Mouse (Mus musculus) liver, embryonic 16.5 days (tissue): ENCODE data around the gene Bin2. TPM values are rescaled to one million over a fixed set of nuclear protein-coding genes. Genes with fewer than 3 reads are reported as not detected.
A peak's percentile ranks its signal among the peaks of the same experiment; 100 is the strongest.

Experiments
- ATAC-seq: fragments of 200-750 bp; cut with Nextera tagmentation; 2 replicates; pipeline ENCODE4 v1.8.0; 2017; ENCODE audit warnings: low read depth, mild to moderate bottlenecking, moderate number of reproducible peaks, moderate library complexity
- H3K27ac ChIP-seq: fragments of 300-500 bp; sonication (generic); 2 replicates; pipeline ENCODE4 v1.5.1; 2014; ENCODE audit warnings: mild to moderate bottlenecking, low read length
- H3K27me3 ChIP-seq: fragments of 300-500 bp; sonication (generic); 2 replicates; pipeline ENCODE4 v1.6.1; 2014; ENCODE audit warnings: low read depth, low read length, mixed read lengths; ENCODE audit not compliant: control insufficient read depth, insufficient read depth
- H3K36me3 ChIP-seq: fragments of 300-500 bp; sonication (generic); 2 replicates; pipeline ENCODE4 v1.6.1; 2014; ENCODE audit warnings: mild to moderate bottlenecking; ENCODE audit not compliant: control insufficient read depth, insufficient read depth
- H3K4me1 ChIP-seq: fragments of 300-500 bp; sonication (generic); 2 replicates; pipeline ENCODE4 v1.6.1; 2014; ENCODE audit warnings: low read depth, low read length, mixed read lengths; ENCODE audit not compliant: control insufficient read depth
- H3K4me2 ChIP-seq: fragments of 300-500 bp; sonication (generic); 2 replicates; pipeline ENCODE4 v1.6.1; 2014; ENCODE audit warnings: low read depth, low read length, mixed read lengths
- H3K4me3 ChIP-seq: fragments of 300-500 bp; sonication (generic); 2 replicates; pipeline ENCODE4 v1.5.1; 2014; ENCODE audit warnings: low read depth, mild to moderate bottlenecking, low read length
- H3K9ac ChIP-seq: fragments of 300-500 bp; sonication (generic); 2 replicates; pipeline ENCODE4 v1.6.1; 2014; ENCODE audit warnings: low read depth, low read length
- H3K9me3 ChIP-seq: fragments of 300-500 bp; sonication (generic); replicated peaks from 2 replicates; pipeline ENCODE4 v1.6.1; 2016; ENCODE audit warnings: low read length; ENCODE audit not compliant: control insufficient read depth
- WGBS: fragments of 180-500 bp; shearing (Covaris S2); extraction: QIAGEN DNeasy Blood & Tissue Kit; methylation state at CpG from one replicate; pipeline ENCODE4 v1.1.7; 2014; ENCODE audit not compliant: insufficient replicate concordance; 5-methylcytosine and 5-hydroxymethylcytosine counted together
- polyA plus RNA-seq: library from polyadenylated mRNA; unstranded; fragments of >200 nt; fragmentation: Nextera tagmentation; extraction: Ambion mirVana; gene quantifications from 2 replicates; pipeline ENCODE4 v1.2.1, GENCODE M21; 2015

Gene Bin2
- polyA plus RNA-seq, 1 experiment from 2014 or later, result 20.6 TPM

GRCm38 (mm10) chr15:100703913-100704312 is 34.6 kb upstream of the Bin2 start:
- WGBS, result 30% methylated on average over 17 of the region's 17 CpGs
- Histone ChIP-seq H3K27me3 (peaks cover 5% of the 10 kb centered on the region; the same call in 1 of the 2 replicates), H3K4me3 (no peak overlapping the region), H3K4me1 (peaks cover 21% of the 10 kb centered on the region), H3K4me2 (no peak overlapping the region), H3K36me3 (no peaks in the 10 kb centered on the region), H3K27ac (no peak overlapping the region), H3K9me3 (no peaks in the 10 kb centered on the region), H3K9ac (no peak overlapping the region)
- ATAC-seq, result no peak

DNA sequence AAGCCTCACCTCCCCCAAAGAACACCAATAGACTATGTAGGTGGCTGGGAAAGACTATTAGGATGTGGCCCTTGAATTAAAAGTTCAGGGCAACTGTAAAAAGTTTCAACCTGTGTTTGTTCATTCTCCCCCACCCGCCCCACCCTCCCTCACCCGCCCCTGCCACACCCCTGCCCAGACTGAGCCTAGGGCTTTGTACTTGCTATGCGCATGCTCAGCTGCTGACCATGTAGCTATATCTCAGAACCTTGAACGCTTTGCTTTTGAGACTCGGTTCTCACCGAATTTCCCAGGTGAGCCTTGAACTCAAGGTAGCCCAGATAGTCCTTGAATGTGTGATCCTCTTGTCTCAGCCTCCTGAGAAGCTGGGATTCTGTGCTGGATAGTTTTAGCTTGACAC is 32.5 kb upstream of the Bin2 start:
- ATAC-seq, result no peak
- Histone ChIP-seq H3K4me1 (peaks cover 21% of the 10 kb centered on the region), H3K4me2 (peak overlapping the region; percentile 11; the same call in 1 of the 2 replicates), H3K27me3 (peaks cover 5% of the 10 kb centered on the region; the same call in 1 of the 2 replicates), H3K9me3 (no peaks in the 10 kb centered on the region), H3K9ac (no peak overlapping the region), H3K36me3 (no peaks in the 10 kb centered on the region), H3K27ac (no peak overlapping the region), H3K4me3 (no peak overlapping the region)
- 23% methylated on average over 6 of the region's 6 CpGs for WGBS

DNA sequence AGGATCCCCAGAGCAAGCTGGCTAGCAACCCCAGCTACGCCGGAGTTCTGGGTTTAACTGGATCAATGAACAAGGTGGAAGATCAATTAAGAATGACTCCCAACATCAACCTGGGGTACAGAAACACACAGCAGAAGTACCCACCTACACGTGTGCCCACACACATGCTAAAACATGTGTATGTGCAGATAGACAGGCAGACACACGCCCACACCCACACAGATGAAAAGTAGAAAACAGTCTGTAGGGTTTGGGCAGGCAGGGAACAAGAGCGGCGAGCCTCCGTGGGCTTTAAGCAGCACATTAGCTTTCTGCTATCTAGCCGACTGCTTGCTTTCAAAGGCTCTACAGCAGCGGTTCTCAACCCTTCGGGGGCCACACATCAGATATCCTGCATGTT is 31.8 kb upstream of the Bin2 start:
- Histone ChIP-seq H3K27me3 (peaks cover 5% of the 10 kb centered on the region; the same call in 1 of the 2 replicates), H3K4me2 (no peak overlapping the region), H3K27ac (no peak overlapping the region), H3K9me3 (no peaks in the 10 kb centered on the region), H3K4me1 (peaks cover 21% of the 10 kb centered on the region), H3K4me3 (no peak overlapping the region), H3K9ac (no peak overlapping the region), H3K36me3 (no peaks in the 10 kb centered on the region)
- no peak for ATAC-seq
- 18% methylated on average over 10 of the region's 10 CpGs for WGBS

DNA sequence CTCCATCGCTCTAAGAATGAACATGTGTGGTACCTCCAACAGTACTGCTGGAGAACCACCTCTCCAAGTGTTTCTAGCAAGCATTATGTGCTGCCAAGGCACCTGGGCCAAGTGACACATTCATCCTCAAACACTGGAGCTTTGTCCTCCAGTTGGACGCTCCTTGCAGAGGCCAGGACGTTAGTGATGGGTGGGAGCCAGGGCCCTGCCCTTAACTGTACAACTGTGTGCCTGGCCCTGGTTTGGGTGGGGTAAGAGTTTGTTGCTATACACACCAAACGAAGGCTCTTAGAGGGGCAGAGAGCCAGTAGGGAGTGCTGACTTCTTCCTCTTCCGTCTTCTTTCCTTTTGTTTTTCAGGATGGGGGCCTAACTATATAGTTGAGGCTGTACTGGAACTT is 31.1 kb upstream of the Bin2 start:
- no peak overlapping the region for H3K4me3 ChIP-seq
- H3K27ac ChIP-seq, result no peak overlapping the region
- H3K9ac ChIP-seq, result no peak overlapping the region
- H3K27me3 ChIP-seq, result peaks cover 5% of the 10 kb centered on the region; the same call in 1 of the 2 replicates
- peaks cover 21% of the 10 kb centered on the region for H3K4me1 ChIP-seq
- H3K36me3 ChIP-seq, result no peaks in the 10 kb centered on the region
- no peak overlapping the region for H3K4me2 ChIP-seq
- ATAC-seq, result no peak
- no peaks in the 10 kb centered on the region for H3K9me3 ChIP-seq
- 37% methylated on average over 5 of the region's 5 CpGs for WGBS

GRCm38 (mm10) chr15:100699386-100699785 is 30.0 kb upstream of the Bin2 start:
- no peaks in the 10 kb centered on the region for H3K36me3 ChIP-seq
- H3K4me3 ChIP-seq, result no peak overlapping the region
- peaks cover 5% of the 10 kb centered on the region; the same call in 1 of the 2 replicates for H3K27me3 ChIP-seq
- 35% methylated on average over 6 of the region's 6 CpGs for WGBS
- no peak overlapping the region for H3K4me2 ChIP-seq
- ATAC-seq, result peak; percentile 33; the same call in 1 of the 2 replicates
- H3K9me3 ChIP-seq, result no peaks in the 10 kb centered on the region
- H3K4me1 ChIP-seq, result peaks cover 21% of the 10 kb centered on the region
- H3K9ac ChIP-seq, result no peak overlapping the region
- H3K27ac ChIP-seq, result no peak overlapping the region

DNA sequence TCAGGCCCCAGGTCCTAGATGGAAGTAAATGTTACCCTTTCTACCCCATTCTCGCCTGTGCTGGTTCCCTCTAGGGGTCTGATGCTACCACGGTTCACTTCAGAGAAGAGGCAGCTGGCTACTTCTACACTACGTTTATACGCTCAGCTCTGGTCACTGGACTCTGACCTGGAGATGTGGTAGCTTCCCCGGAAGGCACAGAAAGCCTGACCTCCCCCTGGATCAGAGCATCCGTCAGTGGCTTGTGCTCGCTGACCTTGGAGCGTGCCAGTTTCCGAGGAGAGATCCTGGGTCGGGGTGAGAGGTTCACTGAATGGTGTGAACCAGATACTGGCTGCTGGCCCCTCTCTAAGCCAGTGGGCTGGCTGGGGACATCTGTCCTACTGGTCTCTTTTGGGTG is 28.7 kb upstream of the Bin2 start:
- peaks cover 21% of the 10 kb centered on the region for H3K4me1 ChIP-seq
- H3K36me3 ChIP-seq, result no peaks in the 10 kb centered on the region
- H3K9ac ChIP-seq, result no peak overlapping the region
- H3K27ac ChIP-seq, result no peak overlapping the region
- no peak overlapping the region for H3K4me2 ChIP-seq
- H3K4me3 ChIP-seq, result no peak overlapping the region
- ATAC-seq, result no peak
- no peaks in the 10 kb centered on the region for H3K9me3 ChIP-seq
- no peaks in the 10 kb centered on the region for H3K27me3 ChIP-seq
- WGBS, result 68% methylated on average over 10 of the region's 10 CpGs

DNA sequence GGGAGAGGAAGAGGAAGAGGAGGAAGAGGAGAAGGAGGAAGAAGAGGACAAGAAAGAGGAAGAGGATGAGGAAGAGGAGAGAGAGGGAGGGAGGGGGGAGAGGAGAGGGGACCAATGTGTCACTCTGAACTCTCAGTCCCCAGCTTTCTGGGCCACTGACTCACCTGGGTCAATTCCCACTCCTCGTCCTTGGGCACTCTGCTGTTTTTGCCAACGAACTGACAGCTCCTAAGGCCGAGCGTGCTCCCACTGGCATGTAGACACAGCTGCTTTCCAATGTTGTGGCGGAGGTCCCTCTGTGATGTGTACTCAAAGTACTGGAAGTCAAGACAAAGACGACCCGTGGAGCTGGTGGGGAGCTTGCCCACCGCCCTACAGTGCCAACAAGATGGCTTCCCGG is 25.1 kb upstream of the Bin2 start:
- H3K27me3 ChIP-seq, result no peaks in the 10 kb centered on the region
- H3K4me3 ChIP-seq, result no peak overlapping the region
- no peak overlapping the region for H3K9ac ChIP-seq
- ATAC-seq, result no peak
- H3K27ac ChIP-seq, result no peak overlapping the region
- H3K36me3 ChIP-seq, result no peaks in the 10 kb centered on the region
- 76% methylated on average over 9 of the region's 9 CpGs for WGBS
- no peak overlapping the region for H3K4me2 ChIP-seq
- no peaks in the 10 kb centered on the region for H3K9me3 ChIP-seq
- H3K4me1 ChIP-seq, result no peaks in the 10 kb centered on the region

- H3K36me3 ChIP-seq, result no peaks in the 10 kb centered on the region
- no peak overlapping the region for H3K4me3 ChIP-seq
- H3K4me2 ChIP-seq, result no peak overlapping the region
- no peaks in the 10 kb centered on the region for H3K9me3 ChIP-seq
- no peak overlapping the region for H3K9ac ChIP-seq
- ATAC-seq, result no peak
- H3K27ac ChIP-seq, result no peak overlapping the region
- H3K4me1 ChIP-seq, result peaks cover 8% of the 10 kb centered on the region
- WGBS, result 18% methylated on average over 3 of the region's 3 CpGs
- H3K27me3 ChIP-seq, result no peaks in the 10 kb centered on the region
Observed at GRCm38 (mm10) chr15:100691990-100692389, 22.6 kb upstream of the Bin2 start.

DNA sequence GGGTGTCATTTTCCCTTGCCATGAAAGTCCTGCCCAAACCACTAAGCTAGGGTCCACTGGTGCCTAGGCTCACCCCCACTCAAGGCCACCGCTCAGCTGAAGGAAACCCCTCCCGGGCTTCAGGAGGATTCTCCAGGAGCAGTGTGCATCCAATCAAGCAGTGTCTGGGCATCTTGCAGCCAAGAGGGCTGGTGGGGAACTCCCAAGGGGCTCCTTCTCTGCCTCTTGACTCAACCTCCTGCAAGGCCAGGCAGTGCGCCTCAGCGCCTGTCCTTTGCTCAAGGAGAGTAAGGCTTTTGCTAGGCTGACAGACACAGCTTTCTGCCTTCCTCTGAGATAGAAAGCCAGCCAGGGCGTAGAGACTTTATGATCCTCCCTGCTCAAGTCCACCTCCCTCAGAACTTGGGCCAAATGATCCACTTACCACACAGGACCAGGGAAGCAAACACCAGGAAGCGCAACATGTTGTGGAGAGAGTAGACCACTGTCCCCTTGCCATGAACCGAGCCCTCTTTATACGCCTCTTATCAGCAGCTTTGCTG is 18.1 kb upstream of the Bin2 start, which contains the start of gene Cela1:
TSS of gene Cela1 (minus strand) at position 492 of the 542 bp plus-strand sequence.
- Histone ChIP-seq H3K9me3 (no peaks in the 10 kb centered on the region), H3K36me3 (no peaks in the 10 kb centered on the region), H3K9ac (peak within 1 kb of the TSS; percentile 36), H3K4me2 (peak within 1 kb of the TSS; percentile 13), H3K27me3 (no peaks in the 10 kb centered on the region), H3K27ac (peak within 1 kb of the TSS; percentile 18; the same call in 1 of the 2 replicates), H3K4me3 (peak within 1 kb of the TSS; percentile 35), H3K4me1 (peaks cover 33% of the 10 kb centered on the region)
- WGBS, result 47% methylated on average over 8 of the region's 8 CpGs
- no peak for ATAC-seq
